Mouse (Mus musculus): ENCODE measurements around the gene Actrt2.

Actrt2 gene

DNA sequence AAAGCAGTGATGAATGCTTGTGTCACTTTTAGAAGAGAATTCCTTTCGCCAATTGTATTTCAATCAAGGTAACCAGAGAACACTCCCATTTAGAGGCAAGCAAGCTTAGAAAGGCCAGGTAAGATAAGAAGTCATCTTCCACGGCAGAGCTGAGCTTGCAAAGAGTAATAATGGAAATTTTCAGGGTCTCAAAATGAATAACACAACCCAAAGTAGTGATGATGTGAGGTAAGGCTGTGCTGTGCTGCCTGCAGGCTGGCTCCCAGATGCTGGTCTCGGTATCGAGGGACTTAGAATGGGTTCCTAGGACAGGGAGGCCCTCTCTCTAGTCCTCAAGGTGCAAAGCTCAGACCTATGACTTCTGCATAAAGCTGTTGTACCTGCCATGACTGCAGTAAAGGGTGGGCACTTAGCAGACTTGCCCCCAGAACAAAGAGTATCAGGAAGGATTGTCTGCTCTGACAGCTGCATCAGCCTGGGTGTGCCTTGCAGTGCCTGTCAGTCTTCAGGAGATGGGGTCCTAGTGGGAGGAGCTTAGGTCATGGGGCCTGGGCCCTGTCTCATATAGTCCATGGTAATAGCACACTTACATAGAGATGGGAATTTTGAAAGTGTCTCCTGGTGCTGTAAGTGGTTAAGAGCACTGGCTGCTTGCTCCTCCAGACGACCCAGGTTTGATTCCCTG lies 15.5 kb upstream of the Actrt2 start:
- DNase-seq (ENCODE audit: low spot score), result no peak

DNA sequence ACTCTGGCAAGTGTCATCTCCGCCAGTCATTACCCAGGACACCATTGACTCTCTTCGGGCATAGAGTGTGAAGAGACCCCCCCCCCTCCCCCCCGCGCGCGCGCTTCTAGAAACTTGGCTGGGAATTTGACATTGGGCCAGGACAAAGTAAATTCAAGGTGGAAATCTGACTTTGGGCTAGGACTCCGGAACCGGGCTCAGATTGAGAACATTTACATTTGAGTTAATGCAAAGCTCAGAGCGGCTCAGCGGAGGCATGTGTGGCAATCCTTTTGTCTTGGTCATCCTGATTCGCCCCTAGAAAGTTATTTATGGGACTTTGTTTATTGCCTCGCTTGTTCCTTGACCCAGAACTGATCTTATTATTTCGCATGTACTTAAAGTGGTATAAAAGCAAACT lies 14.6 kb upstream of the Actrt2 start:
- DNase-seq (ENCODE audit: low spot score), result no peak

DNA sequence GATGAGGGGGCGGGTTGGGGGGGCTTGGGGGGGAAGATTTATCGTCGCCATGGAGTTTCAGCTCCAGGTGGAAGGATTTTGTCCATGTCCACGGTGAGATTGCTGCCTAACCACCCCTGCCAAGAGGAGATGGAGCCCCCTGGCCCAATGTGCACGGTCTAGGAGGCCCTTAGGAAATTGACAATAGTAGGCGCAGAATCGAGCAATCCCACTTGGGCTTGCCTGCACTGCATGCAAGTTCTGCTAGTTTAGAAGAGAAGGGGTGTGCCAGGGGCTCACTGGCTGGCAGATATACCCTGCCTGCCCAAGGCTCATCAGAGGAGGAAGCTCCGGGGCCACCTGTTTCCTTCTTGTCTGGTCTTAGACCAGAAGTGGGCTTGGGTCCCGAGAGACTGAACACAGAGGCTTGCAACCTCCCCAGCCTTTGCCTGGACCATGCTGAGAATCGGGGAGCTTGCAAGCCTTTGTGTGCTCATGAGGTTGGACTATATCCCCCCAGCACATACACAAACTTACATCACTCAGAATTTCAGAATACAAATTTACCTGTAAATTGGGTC lies 7.9 kb upstream of the Actrt2 start:
- no peak for DNase-seq (ENCODE audit: low spot score)

DNA sequence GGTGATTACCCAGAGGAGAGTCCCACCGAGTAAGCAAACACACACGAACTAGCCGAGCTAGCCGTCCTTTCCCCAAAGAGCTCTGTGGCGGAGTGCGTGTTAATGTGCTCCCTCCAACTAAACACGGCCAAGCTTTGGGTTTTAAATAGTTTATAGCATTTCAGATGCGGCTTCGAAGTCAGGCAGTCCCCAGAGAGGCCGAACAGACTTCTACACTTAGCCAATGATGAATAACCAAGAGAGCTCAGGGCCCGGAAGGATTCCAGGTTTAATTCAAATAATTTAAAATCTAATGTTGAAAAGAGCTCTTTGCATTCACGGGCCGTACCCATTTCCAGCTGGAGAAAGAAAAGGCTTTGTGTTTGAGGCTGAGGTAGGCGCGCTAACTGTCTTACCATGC lies 7.3 kb upstream of the Actrt2 start:
- no peak for DNase-seq (ENCODE audit: low spot score)

DNA sequence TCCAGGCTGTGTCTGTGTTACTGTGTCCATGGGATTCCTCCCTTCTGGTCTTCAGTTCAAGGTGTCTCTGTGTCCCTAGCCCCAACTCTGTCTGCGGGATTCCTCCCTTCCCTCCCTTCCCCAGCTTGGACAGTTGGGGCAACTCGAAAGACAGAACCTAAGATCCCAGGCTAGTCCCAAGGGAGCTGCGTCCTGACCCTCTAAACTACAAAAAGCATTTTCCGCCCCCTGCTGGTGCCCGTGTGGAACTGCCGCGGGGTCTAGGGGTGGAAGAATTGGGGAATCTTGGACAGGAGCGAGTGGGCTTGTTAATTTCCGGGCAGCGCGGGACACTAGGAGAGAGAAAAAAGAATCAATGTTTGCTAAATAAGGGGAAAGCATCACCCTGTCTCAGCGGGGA lies 6.9 kb upstream of the Actrt2 start:
- no peak for DNase-seq (ENCODE audit: low spot score)

DNA sequence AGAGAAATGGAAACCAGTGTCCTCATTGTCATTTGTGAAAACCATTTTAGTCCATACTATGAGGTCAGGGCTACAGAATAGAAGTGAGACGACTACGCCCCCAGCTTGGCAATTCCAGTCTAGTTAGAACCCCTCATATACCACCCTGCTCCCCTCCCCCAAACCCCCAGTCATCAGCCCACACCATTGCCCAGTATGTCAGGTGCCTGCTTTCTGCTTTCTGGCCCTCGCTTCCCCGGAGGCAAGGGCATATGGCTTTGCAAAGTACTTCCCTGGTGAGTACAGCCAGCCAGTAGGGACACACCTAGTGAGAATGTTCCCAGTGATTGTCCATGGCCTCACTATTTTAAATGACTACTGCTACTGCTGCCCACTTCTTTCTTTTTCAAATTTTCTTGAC lies 6.3 kb upstream of the Actrt2 start:
- no peak for DNase-seq (ENCODE audit: low spot score)

DNA sequence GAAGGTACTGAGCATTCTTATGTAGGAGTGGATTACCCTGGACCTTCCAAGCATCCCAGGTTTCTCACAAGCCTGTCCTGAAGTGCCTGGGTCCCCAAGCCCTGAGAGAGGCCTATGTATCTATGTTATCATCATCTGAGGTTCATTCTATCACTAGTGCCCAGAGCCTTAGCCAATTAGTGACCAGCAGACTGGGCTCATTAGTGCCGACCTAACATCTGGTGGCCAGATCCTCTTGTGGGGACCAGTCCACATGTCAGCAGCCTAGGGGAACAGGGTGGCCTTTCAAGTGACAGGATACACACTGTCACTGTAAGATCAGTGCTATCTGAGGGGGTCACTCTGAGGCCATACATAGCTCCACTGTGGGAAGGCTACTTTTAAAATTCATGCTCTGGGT lies 4.4 kb upstream of the Actrt2 start:
- DNase-seq (ENCODE audit: low spot score), result no peak

DNA sequence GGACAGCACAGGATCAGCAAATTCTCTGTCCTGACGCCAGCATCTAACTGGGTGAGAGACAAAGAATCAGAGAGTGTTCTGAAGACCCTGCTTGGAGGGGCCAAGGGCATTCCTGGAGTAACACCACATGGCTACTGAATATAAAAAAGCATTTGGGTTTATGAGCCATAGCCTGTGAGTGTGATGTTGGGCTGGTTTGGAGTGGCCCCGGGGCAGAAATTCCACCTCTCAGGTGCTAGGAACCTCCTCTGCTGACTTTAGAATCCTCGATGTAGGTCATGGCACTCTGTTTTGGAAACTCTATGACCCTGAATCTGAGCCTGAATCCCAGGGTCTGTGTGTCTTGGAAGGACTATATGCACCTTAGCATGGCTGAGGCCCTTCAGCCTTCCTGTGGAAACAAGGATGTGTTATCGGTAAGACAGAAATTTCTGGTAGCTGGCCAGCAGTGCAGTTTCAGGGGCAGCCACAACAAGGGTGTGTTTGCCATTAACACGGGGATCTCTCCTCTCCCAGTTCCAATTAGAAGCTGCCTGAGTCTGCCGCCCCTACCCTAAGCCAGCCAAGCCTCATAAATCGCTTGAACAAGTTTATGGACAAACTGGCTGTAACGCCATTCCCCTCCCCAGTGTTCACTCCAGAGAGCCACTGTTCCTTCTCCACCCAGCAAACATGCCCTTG lies 3.7 kb upstream of the Actrt2 start:
- no peak for DNase-seq (ENCODE audit: low spot score)

DNA sequence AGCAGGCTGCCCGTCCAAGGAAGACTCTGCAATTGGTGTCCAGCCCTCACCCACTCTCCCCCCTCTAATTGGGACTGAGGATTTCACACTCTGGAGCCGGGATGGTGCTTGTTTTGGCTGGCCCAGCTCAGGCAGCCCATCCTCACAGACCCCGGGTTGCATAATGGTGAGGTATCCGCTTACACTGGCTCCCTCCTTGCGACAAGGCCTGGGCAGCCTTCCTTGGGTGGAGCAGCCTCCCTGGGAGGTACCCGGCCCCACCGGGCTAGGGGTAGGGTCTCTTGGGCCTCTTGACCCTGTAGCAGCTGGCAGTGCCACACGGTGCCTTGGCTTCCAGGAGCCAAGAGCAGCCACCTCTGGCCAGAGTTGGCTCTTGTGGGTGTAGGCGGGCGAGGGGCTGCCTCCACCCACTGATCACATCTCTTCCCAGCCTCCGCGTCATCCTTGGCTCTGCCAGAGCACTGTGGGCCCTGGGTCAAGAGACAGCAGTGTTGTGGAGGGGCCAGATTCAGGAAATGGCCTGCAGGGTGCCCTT lies 4.9 kb downstream of the Actrt2 start:
- DNase-seq (ENCODE audit: low spot score), result no peak

DNA sequence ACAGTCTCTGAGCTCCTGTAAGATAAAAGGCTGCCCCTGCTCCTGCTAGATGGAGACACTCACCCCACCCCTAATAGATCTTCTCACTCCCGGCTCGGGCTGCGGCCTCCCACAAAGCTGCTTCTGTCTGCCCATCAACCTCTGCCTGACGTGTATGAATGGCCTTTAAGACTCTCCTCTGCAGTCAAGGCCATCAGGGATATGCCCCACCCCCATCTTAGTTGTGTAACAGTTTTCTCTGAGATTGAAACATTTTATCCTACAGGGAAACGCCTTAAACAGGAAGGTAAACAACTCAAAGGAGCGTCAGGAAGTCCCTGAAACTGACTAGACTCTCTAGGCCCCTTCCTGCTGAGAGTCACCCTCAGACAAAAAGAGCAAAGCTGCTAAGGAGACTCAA lies 6.4 kb downstream of the Actrt2 start:
- DNase-seq (ENCODE audit: low spot score), result no peak

DNA sequence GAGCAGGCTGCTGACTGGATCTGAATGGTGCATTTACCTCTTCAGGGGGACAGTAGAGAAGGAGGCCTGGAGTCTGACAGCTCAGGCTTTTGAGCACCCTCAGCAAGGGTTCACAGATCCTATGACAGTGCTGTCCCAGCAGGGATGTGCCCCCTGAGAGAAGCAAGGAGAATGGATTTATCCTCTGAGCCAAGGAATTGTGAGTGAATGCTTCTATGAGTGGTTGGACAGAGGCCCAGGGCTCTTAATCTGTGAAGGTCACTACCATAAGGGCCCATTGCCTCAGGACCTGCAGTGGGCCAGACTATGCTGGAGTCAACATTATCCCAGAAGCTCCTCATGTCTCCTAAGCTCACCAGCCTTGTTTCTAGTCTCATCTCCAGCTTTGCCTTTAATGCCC lies 7.6 kb downstream of the Actrt2 start:
- DNase-seq (ENCODE audit: low spot score), result no peak

DNA sequence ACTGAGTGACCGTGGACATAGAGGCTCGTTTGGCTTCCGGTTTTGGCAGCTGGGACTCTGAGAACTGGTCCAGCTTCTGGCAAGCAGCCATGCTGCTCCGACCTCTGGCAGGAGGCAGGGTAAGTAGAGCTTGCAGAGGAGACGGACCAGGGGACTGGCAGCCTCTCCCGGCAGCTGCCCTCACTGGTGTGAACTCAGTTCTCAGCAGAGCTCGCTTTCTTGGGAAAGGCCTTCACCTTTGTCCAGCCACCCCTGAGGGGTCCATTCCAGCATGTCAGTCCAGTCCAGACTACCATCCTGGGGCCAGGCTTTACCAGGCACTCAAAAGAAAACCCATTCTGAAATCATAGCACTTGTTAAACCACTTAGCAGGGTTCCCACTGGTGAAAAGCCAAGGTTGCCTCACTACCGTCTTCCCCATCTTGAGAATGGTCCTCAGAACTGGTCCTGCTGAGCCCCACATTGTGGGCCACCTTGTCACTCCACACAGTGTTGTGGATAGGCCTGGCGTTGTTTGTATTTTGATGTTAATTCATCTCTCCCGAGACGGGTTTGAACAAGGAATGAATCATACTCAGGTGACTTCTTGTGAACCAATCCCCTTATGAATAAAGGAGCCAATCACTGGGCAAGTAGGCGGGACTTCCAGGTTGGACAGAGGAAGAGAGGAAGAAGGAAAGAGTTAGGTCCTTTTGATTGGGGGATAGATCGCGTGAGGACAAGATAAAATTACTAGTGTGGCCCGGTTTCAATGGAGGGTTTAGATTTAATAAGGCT lies 12.3 kb downstream of the Actrt2 start:
- no peak for DNase-seq (ENCODE audit: low spot score)

DNA sequence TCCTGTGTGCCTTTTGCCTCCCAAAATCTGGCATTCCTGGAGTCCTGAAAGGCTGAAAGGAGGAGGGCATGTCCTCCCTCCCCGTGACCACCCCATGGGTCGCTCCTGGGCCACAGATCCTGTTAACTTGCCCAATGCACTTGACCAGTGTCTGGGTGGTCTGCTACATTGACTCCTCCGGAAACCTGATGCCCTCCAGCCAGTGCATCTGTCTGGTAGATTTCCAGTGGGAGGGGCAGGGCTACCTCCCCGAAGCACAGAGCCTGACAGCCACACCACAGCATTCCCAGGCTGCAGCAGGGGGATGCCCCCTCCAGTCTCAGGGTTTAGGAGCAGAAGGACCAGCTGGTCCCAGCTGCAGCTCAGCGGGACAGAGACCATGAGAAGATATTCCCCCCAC lies 15.2 kb downstream of the Actrt2 start:
- DNase-seq (ENCODE audit: low spot score), result no peak

DNA sequence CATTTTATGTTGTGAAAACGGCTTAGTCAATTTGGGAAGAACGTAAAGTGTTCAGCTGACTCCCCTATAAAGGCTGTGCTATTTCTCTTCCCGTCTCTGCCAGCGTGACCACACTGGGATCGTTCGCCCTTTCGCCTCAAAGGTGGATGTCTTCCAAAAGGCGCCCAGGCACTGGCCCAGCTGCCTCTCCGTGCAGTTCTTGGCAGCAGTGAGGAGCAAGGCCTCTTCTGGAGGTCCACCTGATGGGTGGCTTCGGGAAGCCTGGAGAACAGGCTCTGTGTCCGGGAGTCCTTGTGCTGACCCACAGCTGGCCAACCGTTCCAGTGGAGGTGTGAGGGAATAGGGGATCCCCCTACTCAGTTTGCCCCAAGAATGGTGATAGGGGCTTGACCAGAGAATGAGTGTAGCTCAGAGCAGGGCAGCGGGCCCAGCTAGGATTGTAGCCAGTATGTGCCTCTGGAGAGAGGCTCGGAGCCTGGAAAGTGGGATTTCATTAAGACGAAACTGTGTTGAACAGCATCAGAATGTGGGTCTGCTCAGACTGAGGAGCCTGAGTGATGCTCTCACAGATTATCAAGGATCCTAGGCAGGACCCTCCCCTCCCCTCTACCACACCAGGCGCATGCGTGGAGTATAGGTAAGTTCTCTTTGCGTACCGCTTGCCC lies 18.5 kb downstream of the Actrt2 start:
- DNase-seq (ENCODE audit: low spot score), result no peak

DNA sequence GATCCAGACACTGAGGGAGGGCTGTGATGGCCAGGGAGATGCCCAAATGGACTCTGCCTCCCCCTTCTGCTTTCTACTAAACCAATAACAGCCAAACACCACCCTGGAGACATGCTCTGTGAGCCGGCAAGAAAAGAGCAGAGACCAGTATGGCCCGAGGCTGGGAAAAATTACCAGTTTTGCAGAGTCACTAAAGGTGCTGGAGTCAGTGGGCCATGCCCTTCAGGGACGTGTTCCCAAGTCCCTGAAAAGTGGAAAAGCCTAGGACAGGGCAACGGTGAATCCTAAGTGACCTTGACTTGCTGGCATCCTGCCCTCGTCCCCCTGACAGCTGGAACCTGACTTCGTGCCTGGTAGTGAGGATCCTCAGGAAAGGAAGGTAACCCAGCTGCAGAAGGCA lies 25.2 kb downstream of the Actrt2 start:
- no peak for DNase-seq (ENCODE audit: low spot score)

DNA sequence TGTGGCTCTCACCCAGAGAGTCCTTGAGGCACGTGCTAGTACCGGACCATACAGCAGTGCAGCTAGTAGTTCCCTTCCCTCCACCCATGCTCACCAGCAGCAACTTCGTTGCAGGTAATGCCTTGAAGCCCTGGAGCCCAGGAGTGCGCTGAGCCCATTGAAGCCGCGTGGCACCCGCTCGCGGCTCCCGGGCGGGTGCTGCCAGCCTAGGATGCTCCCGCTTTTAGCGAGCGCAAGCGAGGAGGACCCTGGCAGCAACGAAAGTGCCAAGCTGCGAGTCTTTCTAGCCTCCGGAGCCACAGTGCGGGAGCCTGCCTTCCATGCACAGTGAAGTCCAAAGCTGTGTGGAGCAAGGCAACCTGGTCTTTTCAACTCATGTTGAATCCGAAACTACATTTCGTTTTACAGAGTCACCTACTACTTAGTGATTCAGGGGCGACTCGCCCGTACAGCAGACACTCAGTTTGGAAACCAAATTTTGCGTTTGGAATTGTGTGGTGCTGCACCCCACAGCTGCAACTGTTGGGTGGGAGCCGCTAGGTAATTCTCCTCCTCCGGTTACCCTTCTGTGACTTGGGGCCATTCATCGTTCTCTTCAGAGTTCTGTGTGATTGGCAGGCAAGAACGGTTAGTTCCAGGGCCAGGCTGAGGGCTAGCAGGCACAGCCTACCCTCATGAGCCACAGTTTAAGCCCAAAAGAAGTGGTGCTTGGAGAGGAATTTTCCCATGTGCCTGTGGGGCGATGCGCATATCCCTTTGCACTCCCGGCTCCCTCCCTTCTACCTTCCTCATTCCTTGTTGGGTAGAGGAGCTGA lies 26.2 kb downstream of the Actrt2 start:
- DNase-seq (ENCODE audit: low spot score), result no peak

DNA sequence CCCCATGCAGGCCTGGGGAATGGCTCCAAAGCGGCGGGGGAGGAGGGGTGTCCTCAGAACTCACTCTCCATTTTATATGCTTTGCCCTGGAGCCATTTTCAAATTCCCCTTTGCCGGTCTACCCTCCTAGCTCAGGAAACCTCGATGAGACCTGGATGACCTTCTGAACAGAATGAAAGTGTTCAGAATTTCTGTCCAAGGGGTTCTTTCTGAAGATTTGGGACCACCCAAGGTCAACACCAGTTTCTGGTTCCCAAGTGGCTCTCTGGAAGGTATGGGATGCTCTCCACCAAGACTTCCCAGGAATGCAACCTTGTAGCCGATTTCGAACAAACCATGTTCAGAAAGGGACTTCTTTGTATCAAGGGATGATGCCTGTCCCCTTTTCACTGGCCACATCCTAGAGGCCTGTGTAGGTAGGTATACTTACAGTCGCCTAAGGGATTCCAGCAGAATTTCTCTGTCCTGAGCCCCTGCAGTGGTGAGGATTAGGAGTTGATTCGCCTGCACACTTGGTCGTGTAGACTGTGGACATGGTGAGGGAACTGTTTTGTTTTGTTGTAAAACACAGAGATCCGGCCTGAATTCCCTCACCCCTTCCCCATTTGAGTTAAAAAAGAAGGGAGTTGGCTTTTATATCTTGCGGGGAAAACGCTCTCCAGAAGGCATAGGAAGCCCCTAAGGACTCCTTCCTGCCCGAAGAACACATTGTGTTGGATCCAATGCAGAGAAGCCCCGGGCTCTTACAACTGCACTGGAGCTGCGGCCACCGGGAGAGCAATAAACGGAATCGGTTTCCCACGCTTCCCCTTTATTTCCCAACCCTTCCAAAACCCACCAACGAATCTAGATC lies 27.0 kb downstream of the Actrt2 start:
- no peak for DNase-seq (ENCODE audit: low spot score)

DNA sequence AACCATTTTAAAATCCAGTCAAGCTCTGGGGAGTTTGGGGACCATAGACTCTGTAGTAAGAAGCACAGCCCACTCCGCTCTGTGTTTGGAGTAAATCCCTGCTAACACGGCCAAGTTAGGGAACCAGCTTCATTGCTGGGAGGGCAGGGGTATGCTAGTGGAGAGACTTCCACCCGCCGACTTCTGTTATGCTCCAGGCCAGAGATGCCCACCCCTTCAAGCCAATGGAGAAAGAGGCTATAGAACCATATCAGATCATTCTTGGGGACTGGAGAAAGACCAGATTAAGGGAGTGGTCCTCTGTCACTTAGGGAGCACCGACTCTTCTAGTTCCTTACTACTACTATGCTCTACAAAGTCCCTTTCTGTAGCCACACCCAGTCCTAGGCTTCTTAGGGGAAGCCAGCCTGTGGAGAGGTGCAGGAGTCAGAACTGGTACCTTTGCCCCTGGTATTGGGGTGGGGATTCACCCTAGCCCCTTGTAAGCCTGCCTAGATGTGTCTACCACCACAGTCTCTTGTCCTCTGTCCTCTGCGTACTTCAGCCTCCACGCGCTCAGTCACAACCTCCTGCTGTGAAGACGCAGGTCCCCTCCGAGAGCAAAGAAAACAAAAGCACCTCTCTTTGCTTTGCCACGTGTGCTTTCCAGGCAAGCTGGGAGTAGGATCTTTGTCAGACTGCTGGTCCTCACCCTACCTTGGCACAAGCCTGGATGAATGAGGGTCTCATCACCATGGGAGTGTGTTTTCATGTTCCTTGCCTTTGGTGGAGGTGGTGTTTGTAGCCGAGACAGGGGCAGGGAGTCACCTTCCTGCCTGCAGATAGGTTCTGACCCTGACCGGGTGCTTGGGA lies 27.9 kb downstream of the Actrt2 start:
- DNase-seq (ENCODE audit: low spot score), result no peak

DNA sequence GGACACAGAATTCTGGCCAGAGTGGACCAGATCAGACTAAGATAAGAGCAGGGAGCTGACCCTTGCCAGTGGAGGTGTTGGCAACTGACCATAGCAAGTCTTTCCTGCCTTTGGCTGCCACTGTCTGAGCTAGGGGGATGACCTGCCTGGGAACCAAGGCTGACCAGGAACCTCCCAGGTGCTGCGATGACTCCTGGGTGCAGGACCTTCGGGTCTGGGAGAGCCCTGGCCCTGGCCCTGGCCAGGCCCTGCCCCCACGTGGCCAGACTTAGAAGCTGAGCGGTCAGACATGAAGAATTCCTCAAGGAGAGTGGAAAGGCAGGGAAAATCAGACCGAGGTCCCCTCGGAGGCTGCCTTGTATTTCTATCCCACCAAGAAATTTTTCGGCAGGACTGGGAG lies 28.5 kb downstream of the Actrt2 start:
- DNase-seq (ENCODE audit: low spot score), result no peak
